Mouse (Mus musculus) thymus, postnatal 10 days (tissue): ENCODE results near the gene Pawr.

ENCODE experiments used
- DNase-seq, 2 experiments: peaks; one replicate each; pipeline ENCODE4 v3.0.0; 2021; ENCODE audit warnings: low spot score in 2 of 2

The Pawr gene

DNA sequence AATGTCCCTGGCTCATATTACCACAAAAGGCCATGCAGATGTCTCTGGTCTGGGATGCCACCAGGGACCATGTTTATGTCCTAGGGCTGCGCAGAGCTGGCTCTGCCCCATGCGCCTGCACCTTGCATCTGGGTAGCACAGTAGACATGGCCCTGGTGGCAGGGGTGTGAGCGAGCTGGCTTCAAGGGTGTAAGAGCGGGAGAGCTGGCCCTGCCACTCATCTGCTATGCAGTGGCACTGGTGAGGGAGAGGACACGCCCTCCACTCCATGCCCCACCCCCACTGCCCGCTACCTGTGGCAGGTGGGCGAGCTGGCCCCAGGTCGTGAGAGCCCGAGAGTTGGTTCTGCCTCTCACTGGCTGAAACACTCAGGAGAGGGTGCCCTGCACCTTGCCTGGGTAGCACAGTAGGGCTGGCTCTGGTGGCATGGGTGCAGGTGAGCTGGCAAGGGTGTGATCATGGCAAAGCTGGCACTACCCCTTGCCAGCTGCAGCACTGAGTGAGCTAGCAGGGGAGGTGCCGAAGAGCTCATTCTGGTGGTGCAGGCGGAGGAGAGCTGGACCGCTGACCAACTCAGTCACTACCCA lies 24.8 kb downstream of the Pawr start:
- no peak for DNase-seq

DNA sequence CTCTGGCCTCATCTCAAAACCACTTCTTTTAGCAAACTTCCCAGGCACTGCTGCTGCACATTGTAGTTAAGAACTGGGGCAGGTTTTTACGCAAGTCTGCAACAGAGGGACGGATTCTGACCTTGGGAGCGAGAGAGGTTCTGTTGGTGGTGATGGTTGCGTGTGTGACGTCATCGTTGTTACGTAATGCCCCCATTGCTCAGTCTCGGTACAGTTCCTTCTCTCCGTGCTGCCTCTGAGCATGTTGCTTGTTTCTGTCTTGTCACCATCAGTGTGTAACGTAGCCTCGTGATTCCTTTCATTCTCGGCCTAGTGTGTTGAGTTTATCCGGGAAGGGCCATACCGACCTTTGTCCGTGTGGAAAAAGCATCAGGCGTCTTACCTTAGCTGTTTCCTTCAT lies 28.1 kb downstream of the Pawr start:
- DNase-seq: no peak

DNA sequence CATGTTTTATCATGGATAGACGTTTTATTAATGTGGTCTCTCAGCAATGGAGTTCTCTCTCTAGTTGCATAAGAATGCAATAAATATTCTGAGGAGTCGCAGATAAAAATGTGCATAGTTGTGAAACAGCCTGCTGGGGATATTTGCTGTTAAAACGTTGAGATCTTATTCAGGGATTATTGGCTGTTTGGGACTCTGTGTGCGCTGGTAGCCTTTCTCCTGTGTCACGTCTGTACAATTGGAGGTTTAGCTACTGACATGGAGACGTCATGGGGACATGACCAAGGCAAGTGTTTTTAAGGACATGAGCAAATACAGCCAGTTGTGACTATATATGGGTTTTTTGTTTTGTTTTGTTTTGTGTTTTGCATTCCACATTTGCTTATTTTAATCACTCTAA lies 28.9 kb downstream of the Pawr start:
- no peak for DNase-seq

DNA sequence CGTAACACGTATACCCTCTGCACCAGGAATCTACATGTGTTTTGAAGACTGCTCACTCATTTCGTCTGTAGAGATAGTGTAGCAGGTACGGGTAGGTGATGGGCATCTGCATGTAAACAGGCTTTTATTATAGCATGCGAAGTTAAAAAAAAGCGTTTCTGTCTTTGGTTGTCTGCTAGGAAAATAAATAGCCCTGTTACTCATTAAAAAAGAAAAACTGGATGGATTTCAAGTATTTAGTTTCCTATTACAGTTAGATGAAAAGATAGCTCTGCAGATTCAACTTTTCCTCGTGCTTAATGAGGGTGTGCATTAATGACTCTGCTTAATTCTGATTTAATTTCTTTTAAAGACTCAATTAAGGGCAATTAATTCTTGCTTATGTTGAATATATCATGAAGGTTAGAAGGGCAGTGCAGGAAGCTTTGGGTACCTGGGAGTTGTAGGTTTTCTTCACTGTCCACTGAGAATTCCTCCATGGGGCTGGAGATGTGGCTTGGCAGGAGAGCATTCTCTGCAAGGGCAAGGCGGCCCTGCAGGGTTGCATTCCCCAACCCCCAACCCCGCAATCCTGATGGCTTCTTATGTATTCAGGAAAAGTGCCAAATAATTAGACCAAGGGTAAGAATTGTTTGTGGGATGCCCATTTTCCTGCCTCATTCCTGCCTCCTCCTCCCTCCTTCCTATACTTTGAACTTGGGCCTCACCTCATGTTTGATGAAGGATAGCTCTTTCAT lies 29.7 kb downstream of the Pawr start:
- no peak for DNase-seq

GRCm38 (mm10) chr10:108363932-108364331 lies 32.0 kb downstream of the Pawr start:
- no peak for DNase-seq

GRCm38 (mm10) chr10:108364946-108365719 lies 33.2 kb downstream of the Pawr start:
- no peak for DNase-seq

GRCm38 (mm10) chr10:108366251-108366650 lies 34.3 kb downstream of the Pawr start:
- DNase-seq: no peak

- DNase-seq: no peak
These were observed 36.4 kb downstream of the Pawr start for GRCm38 (mm10) chr10:108368358-108368757.

- no peak for DNase-seq
These were observed 40.3 kb downstream of the Pawr start for GRCm38 (mm10) chr10:108372258-108372657.

- no peak for DNase-seq
These were observed 40.9 kb downstream of the Pawr start for GRCm38 (mm10) chr10:108372858-108373257.

GRCm38 (mm10) chr10:108375796-108376195 lies 43.9 kb downstream of the Pawr start:
- no peak for DNase-seq

- no peak for DNase-seq
These were observed 44.4 kb downstream of the Pawr start for GRCm38 (mm10) chr10:108376366-108376765.

DNA sequence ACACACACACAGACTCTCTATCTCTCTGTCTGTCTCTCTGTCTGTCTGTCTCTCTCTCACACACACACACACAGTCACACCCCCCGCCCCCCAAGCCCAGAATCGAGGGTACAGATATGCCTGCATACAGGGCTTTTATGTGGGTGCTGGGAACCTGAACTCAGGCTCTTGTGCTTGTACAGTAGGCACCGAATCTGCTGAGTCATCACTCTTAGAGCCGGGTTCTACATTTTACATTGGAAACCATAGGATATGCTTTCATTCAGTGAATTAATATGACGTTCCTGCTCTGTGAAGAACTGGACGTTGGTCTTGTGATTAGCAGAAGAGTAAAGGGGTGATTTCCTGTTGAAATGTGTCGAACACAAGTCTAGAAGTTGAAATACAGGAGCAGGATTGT lies 45.4 kb downstream of the Pawr start:
- DNase-seq: no peak

DNA sequence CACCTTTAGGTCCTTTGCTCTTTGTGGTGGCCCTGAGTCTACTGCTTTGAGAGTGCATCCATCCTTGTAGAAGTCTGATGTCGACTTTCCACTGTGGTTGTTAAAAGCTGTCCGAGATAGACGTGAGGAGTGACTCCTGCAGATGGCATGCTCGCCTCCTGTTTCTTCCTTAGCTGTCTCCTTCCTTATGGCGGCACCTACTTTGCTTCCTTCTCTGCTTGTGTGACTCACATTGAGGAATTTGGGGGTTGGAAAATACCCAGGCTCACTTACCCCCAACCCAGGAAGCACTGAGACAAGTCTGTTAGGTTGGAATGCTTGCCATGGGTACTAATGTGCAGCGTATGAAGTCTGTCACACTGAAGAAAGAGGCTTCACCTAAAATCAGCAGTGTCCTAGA lies 46.1 kb downstream of the Pawr start:
- no peak for DNase-seq

GRCm38 (mm10) chr10:108378479-108378878 lies 46.6 kb downstream of the Pawr start:
- DNase-seq: no peak

DNA sequence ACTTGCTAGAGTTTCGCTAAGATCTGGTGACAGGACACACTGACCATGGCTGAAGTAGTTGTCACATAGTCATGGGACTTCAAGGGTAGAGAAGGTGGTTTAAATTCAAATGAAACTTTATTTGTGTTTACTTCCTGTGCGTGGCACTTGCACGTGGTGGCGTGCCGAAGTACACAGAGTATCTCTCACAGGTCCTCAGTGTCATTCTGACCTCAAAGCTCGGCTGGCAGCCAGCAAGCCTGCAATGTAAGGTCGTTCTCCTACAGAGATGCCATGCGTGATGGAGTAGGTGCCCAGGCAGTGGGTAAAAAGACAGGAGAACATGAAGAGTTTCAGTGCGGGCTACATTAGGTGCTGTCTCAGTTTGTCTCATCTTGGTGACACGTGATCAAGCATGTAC lies 48.8 kb downstream of the Pawr start:
- DNase-seq: no peak

- DNase-seq: no peak
These were observed 52.3 kb downstream of the Pawr start for GRCm38 (mm10) chr10:108384153-108384769.

DNA sequence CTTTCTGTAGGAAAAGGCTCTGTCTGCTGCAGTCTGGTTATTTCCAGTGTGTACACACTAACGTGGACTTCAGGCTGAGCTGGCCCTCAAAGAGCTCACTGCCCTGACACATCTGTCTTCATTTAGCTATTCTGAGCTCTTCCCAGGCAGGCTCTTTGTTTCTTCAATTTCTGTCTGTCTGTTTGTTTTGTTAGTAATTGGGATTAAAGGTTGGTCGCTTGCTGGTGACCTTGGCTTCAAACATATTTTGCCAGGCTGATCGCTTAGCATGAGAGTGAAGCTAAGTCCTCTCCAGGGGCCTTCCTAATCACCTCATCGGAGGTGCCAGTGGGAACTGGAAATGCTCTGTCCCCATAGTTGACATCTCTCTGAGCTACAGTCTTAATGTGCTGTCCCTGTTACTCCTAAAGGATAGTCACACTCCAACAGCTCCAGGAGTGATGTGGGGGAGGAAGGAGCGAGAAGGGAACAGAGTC lies 53.6 kb downstream of the Pawr start:
- no peak for DNase-seq

DNA sequence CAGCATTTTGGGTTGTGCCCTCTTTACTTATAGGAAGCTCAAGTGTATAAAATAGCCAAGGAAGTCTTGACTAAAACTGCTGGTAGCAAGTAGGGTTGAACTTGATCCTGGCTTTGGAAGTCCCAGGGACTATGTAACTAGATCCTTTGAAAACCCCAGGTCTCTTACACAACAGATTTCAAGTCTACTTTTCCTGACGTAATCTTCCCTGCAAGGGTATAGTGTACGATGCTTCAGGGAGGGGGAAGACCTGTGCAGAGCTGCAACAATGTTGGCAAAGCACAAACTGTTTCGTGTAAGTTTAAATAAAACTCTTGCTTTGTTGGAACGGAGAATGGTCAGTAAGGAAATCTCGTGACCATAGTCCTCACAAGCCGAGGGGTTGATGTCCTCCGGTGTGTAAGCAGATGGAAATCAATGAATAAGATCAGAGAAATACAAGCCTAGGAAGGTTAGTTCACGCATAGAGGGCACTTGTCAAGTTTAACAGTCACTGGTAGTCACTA lies 56.5 kb downstream of the Pawr start:
- no peak for DNase-seq

- no peak for DNase-seq
These were observed 57.4 kb downstream of the Pawr start for GRCm38 (mm10) chr10:108389178-108389926.

GRCm38 (mm10) chr10:108389927-108390287 lies 58.0 kb downstream of the Pawr start:
- no peak for DNase-seq
